Mouse (Mus musculus) left cerebral cortex, postnatal 25 days (tissue): ENCODE data around the gene Sgca. TPM values are rescaled to one million over a fixed set of nuclear protein-coding genes. Genes with fewer than 3 reads are reported as not detected.
"Not testable (repeated sequence)": the region's sequence is repeated elsewhere in the genome, so short reads cannot be mapped to it uniquely, and the experiment has no call there.

Experiments
- DNase-seq, 2 experiments: peaks; one replicate each; pipeline ENCODE4 v3.0.0; 2022; ENCODE audit warnings: low spot score in 2 of 2, mixed read lengths in 1 of 2
- intact Hi-C: fragments of 180-260 bp; cut with DNase I; formaldehyde crosslinking; loops from one replicate; pipeline ENCODE4 v1.15.1; 2025
- total RNA-seq, 2 experiments: library from RNA; stranded (reverse); gene quantifications; 2 replicates each; pipeline ENCODE4 v1.2.3; 2021

The Sgca gene
- total RNA-seq, 2 experiments from 2014 or later = 0.46 TPM; not detected in 1

- intact Hi-C loops = loop anchor here (5.0 kb wide), 2 partner anchors 47 to 663 kb away; partner anchors contain the start of gene Ankrd40
Observed at GRCm38 (mm10) chr11:94990102-94990748, 14.1 kb upstream of the Sgca start.

DNA sequence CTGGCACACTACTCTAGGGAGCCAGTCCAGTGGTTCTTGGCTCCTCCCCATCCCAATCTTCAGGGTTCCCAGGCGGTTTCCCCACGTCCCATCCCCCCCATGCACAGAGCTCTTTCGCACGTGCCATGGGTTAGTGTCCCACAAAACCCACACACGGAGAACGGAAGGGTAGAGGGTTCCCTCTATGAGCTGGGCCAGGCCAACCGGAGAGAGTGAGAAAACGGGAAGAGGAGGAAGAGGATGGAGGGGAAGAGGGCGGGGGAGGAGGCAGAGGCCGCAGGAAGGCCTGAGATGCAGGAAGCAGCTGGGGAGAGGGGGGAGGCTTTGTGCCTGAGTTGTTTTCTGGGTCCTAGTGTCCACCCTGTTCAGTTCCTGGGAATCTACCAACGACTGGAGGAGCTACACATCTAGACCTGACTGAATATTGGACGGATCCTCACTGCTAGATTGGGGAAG is 13.5 kb upstream of the Sgca start:
- peak; percentile 88 to 93 for DNase-seq
- intact Hi-C loops = loop anchor here (1.0 to 5.0 kb wide), 3 partner anchors 10 to 662 kb away; partner anchors contain the start of gene Ankrd40

More at GRCm38 (mm10) chr11:94990102-94990748, 14.1 kb upstream of the Sgca start:
- DNase-seq = no peak

- peak in 1 of 2 experiments; percentile 65 for DNase-seq
- intact Hi-C loops = loop anchor here (1.0 kb wide), 1 partner anchor 10 kb away; no protein-coding TSS in a partner anchor
Observed at GRCm38 (mm10) chr11:94988780-94989561, 12.8 kb upstream of the Sgca start.

GRCm38 (mm10) chr11:94987851-94988250 is 11.7 kb upstream of the Sgca start:
- DNase-seq = no peak
- intact Hi-C loops = no loop called here

GRCm38 (mm10) chr11:94987341-94987740 is 11.2 kb upstream of the Sgca start:
- DNase-seq = no peak
- intact Hi-C loops = no loop called here

- no peak for DNase-seq
- intact Hi-C loops = no loop called here
Observed at GRCm38 (mm10) chr11:94986435-94986834, 10.3 kb upstream of the Sgca start.

DNA sequence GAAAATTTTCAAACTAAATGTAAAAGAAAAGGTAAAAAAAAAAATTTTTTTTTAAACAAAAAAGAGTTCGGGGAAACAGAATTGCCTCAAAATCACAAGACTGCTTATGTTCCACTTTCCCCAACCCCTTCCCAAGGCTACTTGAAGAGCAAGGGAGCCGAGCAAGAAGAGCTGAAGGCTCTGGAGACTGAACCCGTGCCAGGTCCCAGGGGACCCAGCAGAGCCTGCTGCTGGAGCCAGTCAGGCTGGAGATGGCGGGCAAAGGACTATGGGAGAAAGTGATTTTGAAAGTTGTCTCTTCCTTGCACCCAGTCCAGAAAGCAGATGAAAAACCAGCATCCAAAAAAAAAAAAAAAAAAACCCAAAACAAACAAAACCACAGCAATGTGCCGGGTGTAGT is 9.7 kb upstream of the Sgca start:
- intact Hi-C loops = no loop called here
- DNase-seq = no peak

- intact Hi-C loops = no loop called here
- no peak for DNase-seq
Observed at GRCm38 (mm10) chr11:94985140-94985539, 9.0 kb upstream of the Sgca start.

GRCm38 (mm10) chr11:94979462-94980179 is 3.5 kb upstream of the Sgca start:
- intact Hi-C loops = loop anchor here (1.0 to 5.0 kb wide), 3 partner anchors 10 to 63 kb away; partner anchors contain the start of gene Pdk2
- DNase-seq = no peak

DNA sequence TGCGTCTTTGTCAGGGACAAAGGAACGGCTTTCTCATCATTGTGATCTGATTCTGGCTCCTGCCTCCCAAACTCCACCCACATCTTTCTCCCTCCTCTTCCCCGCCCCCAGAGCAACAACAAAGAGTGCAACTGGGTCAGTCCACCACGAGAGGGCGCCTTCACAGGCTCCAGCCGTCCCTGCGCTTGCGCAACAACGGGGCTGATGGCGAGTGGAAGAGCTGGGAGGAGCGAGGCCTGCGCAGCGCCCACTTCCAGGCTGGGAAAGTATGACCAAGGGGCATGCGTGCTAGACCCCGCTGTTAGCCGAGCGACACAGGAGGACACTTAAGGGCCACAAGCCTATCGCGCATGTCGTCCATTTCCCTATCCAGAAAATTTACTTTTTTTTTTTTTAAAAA is 2.8 kb upstream of the Sgca start:
- peak; percentile 95 to 99 for DNase-seq
- intact Hi-C loops = loop anchor here (1.0 to 5.0 kb wide), 3 partner anchors 10 to 63 kb away; partner anchors contain the start of gene Pdk2

DNA sequence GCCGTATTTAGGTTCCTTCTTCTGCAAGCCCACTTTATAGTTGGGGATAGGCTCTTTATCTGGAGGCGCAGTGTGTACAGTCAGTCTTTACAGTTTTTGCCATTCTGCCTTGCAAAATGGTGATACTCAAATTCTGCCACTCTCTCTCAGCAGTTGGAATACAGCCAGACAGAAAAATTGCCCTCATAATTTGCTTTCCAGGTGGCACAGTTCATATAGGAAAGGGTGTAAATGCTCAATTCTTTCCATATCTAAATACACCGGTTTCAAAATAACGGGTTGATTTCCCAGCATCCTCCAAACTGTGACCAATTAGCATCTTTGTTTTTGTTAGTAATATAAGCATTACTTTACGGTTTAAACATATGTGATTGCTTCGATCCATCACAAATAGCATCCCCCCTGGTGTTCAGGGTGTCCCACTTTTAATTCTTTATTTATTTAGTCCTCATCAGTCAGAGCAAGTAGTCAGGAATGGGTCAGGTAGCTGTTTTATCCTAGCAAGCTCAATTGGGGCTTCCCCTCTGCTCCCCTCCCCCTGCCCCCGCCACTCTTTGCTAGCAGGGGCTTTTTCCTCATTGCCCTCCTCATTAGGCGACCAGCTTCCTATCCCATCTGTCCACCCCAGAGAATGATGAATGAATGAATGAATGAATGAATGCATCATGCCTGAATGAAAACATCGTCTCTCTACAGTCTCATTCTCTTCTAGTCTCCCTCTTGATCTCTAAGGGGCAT is 2.2 kb upstream of the Sgca start:
- DNase-seq = no peak

GRCm38 (mm10) chr11:94974951-94975350 is 1.2 kb downstream of the Sgca start:
- intact Hi-C loops = loop anchor here (5.0 kb wide), 1 partner anchor 67 kb away; the partner anchor contains the start of gene Pdk2
- no peak for DNase-seq

More for the DNA sequence above, 2.2 kb upstream of the Sgca start:
- intact Hi-C loops = loop anchor here (2.0 to 5.0 kb wide), 2 partner anchors 22 to 64 kb away; partner anchors contain the start of gene Pdk2

- intact Hi-C loops = no loop called here
- DNase-seq = no peak
Observed at GRCm38 (mm10) chr11:94973313-94973712, 2.8 kb downstream of the Sgca start.

- intact Hi-C loops = no loop called here
- DNase-seq = no peak
Observed at GRCm38 (mm10) chr11:94972887-94973286, 3.2 kb downstream of the Sgca start.

DNA sequence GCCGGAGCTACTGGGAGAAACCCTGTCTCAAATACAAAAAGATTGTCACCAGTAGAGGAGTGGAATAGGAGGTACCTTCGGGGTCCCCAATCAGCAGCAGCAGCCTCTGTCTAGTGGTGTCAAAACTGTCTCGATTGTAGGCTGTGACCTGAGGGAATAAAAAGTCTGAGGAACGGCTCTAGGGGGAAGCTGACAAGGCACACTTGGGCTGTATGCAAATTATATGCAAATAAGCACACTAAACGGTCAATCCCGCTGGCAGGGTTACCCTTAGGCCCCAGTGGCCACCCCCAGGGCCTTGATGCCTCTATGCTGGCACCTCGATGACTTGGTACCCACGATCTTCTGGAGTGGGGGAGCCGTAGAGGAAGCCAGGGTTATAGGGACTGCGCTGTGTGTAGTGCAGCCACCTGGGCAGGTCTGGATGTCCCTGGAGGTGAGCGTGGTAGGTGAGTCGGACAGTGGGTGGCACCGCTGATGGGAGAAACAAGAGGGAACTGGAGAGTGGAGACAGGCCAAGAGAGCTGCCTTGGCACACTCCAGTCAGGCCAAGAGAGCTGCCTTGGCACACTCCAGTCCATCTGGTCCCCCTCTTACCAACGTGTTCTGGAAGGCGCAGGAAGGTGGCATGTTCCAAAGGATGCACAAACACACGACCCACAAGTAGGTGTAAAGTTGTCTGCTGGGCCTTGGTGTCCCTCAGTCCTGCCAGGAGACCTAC is 4.1 kb downstream of the Sgca start:
- DNase-seq = no peak
- intact Hi-C loops = no loop called here

- peak; percentile 84 to 89 for DNase-seq
- intact Hi-C loops = loop anchor here (1.0 kb wide), 1 partner anchor 31 kb away; no protein-coding TSS in a partner anchor
Observed at GRCm38 (mm10) chr11:94970210-94970943, 5.8 kb downstream of the Sgca start.

GRCm38 (mm10) chr11:94969709-94970108 is 6.4 kb downstream of the Sgca start:
- DNase-seq = not testable (repeated sequence)
- intact Hi-C loops = loop anchor here (1.0 to 10.0 kb wide), 2 partner anchors 30 to 235 kb away; no protein-coding TSS in a partner anchor
